Mouse (Mus musculus): ENCODE results near the gene Hypk.
A peak's percentile ranks its signal among the peaks of the same experiment; 100 is the strongest.

Hypk gene

GRCm38 (mm10) chr2:121505942-121506882 lies 53.1 kb downstream of the Hypk start, which contains the start of the genes Mfap1a and Wdr76:
TSS of gene Mfap1a (minus strand) at chr2:121506665.
TSS of gene Wdr76 (plus strand) at chr2:121506723.
- peak; percentile 86 for DNase-seq (ENCODE audit: low spot score in 2 of 2)

GRCm38 (mm10) chr2:121507173-121507950 lies 54.3 kb downstream of the Hypk start:
- no peak for DNase-seq (ENCODE audit: low spot score in 2 of 2)

DNA sequence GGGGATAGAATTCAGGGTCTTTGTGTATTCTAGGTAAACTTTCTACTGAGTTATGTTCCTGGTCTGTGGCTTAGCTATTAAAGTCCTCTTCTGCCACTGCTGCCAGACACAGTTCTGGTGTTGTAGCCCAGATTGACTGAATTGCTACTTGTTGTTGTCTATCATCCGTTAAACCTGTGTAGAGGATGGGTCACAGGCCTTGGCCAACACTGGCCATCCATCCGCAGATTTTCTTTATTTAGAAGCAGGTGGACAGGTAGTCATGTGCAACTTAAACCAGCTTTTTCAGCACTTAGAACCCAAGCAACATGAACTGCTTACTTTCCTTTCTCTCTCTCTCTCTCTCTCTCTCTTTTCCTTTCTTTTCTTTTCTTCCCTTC lies 54.9 kb downstream of the Hypk start:
- no peak for DNase-seq (ENCODE audit: low spot score in 2 of 2)
